Mouse (Mus musculus): ENCODE measurements around the gene Sdr39u1.
A peak's percentile ranks its signal among the peaks of the same experiment; 100 is the strongest.

Gene Sdr39u1

GRCm38 (mm10) chr14:55855101-55855561 lies 45.0 kb downstream of the Sdr39u1 start:
- peak; percentile 35 for DNase-seq (ENCODE audit: low read depth, low spot score)

- peak; percentile 20 for DNase-seq (ENCODE audit: low read depth, low spot score)
Observed at GRCm38 (mm10) chr14:55854406-55855100, 45.5 kb downstream of the Sdr39u1 start.

- DNase-seq (ENCODE audit: low read depth, low spot score), result peak; percentile 25
Observed at GRCm38 (mm10) chr14:55853621-55854285, 46.3 kb downstream of the Sdr39u1 start, which contains the start of gene Nynrin. Gene Nynrin (plus strand): TSS chr14:55854010.

- peak; percentile 11 for DNase-seq (ENCODE audit: low read depth, low spot score)
Observed at GRCm38 (mm10) chr14:55852646-55853551, 47.2 kb downstream of the Sdr39u1 start.

GRCm38 (mm10) chr14:55850885-55851284 lies 49.2 kb downstream of the Sdr39u1 start:
- DNase-seq (ENCODE audit: low read depth, low spot score), result no peak
